In the genomic region with DNA sequence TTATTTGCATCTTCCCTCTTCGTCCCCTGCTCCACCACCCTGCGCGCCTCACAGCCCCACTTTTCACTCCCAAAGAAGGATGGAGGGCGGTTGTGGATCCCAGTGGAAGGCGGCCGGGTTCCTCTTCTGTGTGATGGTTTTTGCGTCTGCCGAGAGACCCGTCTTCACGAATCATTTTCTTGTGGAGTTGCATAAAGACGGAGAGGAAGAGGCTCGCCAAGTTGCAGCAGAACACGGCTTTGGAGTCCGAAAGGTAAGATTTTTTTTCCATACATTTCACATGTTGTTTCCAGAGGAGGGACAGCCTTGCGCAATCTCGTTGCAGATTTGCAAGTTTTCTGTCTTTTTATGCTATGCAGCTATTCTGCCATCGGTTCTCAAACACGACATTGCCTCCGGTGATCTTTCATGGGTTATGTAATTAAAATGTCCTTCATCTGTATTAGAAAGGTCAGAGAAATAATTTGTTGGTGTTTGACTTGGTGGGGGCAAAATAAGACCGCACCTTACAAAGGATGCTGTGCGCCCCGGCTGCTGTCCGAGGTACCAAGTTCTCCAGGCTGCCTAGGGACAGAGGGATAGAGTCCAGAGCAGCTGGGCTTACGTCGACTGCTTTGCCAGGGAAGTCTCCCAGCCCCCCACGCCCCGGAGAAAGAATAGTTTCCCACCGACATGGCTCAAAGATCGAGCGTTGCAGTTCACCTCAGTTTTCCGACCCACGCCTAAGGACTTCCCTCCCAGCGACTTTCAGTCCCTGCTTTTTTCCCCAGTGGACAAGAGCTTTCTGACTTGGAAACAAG, we compare ENCODE assay signal across 8 mouse cellular contexts. TPM values are rescaled to one million over a fixed set of nuclear protein-coding genes. Genes with fewer than 3 reads are reported as not detected.
DNase-seq lines count a peak whose midpoint lies in the region; ATAC-seq and TF ChIP-seq lines count a peak whose summit lies in the region.

No protein-coding gene starts in this region.

- peaks cover 40% of the 10 kb centered on the region for H3K27me3 ChIP-seq in hindbrain, embryonic 10.5 days (ENCODE audit: insufficient read depth, poor library complexity, severe bottlenecking)
- H3K27me3 ChIP-seq in liver, embryonic 12.5 days (replicated peaks), result peaks cover 58% of the 10 kb centered on the region
- peaks cover 26% of the 10 kb centered on the region for H3K27me3 ChIP-seq in stomach, embryonic 16.5 days (ENCODE audit: control insufficient read depth, insufficient read depth, low read length)

- no peak for TF ChIP-seq CTCF in gastrocnemius, adult 2 months (IDR thresholded peaks at IDR 0.05)

- H3K4me3 ChIP-seq in gastrocnemius, adult 2 months, result peak overlapping the region; percentile 67
- H3K4me3 ChIP-seq in hindbrain, embryonic 10.5 days, result peak overlapping the region; percentile 65
- no peak overlapping the region; the same call in 1 of the 2 replicates for H3K4me3 ChIP-seq in liver, embryonic 12.5 days
- peak overlapping the region; percentile 41 for H3K4me3 ChIP-seq in stomach, embryonic 16.5 days (replicated peaks; ENCODE audit: low read length)

- H3K4me1 ChIP-seq in hindbrain, embryonic 10.5 days (replicated peaks), result peaks cover 25% of the 10 kb centered on the region
- H3K4me1 ChIP-seq in liver, embryonic 12.5 days, result no peaks in the 10 kb centered on the region
- peaks cover 4% of the 10 kb centered on the region; the same call in 1 of the 2 replicates for H3K4me1 ChIP-seq in stomach, embryonic 16.5 days (ENCODE audit: control insufficient read depth, insufficient read depth, low read length)

- no peak for DNase-seq in gastrocnemius, adult 2 months
- no peak for DNase-seq in gastrocnemius, postnatal 36 days
- peak; percentile 6 for DNase-seq in testis, postnatal 14 days (ENCODE audit: low spot score)
- DNase-seq in testis, postnatal 10 days (ENCODE audit: low spot score), result no peak
- peak; percentile 62 for DNase-seq in hindbrain, embryonic 10.5 days (ENCODE audit: low spot score)
- DNase-seq in gastrocnemius, adult 8-10 months (ENCODE audit: low spot score in 2 of 2), result no peak

- no peaks in the 10 kb centered on the region for H3K9me3 ChIP-seq in hindbrain, embryonic 10.5 days
- no peaks in the 10 kb centered on the region for H3K9me3 ChIP-seq in liver, embryonic 12.5 days (replicated peaks)
- no peaks in the 10 kb centered on the region for H3K9me3 ChIP-seq in stomach, embryonic 16.5 days (replicated peaks; ENCODE audit: control insufficient read depth, low read length)

- H3K9ac ChIP-seq in liver, embryonic 12.5 days, result no peak overlapping the region
- no peak overlapping the region for H3K9ac ChIP-seq in stomach, embryonic 16.5 days (ENCODE audit: low read length)

- under 1% methylated on average over 33 of the region's 33 CpGs for WGBS in hindbrain, embryonic 10.5 days
- WGBS in liver, embryonic 12.5 days (ENCODE audit: insufficient replicate concordance), result 4% methylated on average over 33 of the region's 33 CpGs
- 3% methylated on average over 33 of the region's 33 CpGs for WGBS in stomach, embryonic 16.5 days

- H3K36me3 ChIP-seq in hindbrain, embryonic 10.5 days, result no peaks in the 10 kb centered on the region
- H3K36me3 ChIP-seq in liver, embryonic 12.5 days, result no peaks in the 10 kb centered on the region
- no peaks in the 10 kb centered on the region for H3K36me3 ChIP-seq in stomach, embryonic 16.5 days (ENCODE audit: control insufficient read depth, insufficient read depth, low read length)

- intact Hi-C loops in gastrocnemius, adult 2 months (cut with DNase I), result no loop called here
- intact Hi-C loops in gastrocnemius, postnatal 36 days (cut with DNase I), result no loop called here

- H3K4me2 ChIP-seq in liver, embryonic 12.5 days, result peak overlapping the region; percentile 59
- H3K4me2 ChIP-seq in stomach, embryonic 16.5 days (ENCODE audit: low read depth, low read length), result peak overlapping the region; percentile 63

- ATAC-seq in liver, embryonic 12.5 days, result no peak
- ATAC-seq in stomach, embryonic 16.5 days (ENCODE audit: insufficient read depth, low FRiP score), result no peak

- no peak overlapping the region for H3K27ac ChIP-seq in gastrocnemius, adult 2 months
- 0 out of 2 replicates have a peak overlapping the region, but pooled peaks have one; percentile 40 for H3K27ac ChIP-seq in hindbrain, embryonic 10.5 days
- no peak overlapping the region for H3K27ac ChIP-seq in liver, embryonic 12.5 days
- no peak overlapping the region for H3K27ac ChIP-seq in stomach, embryonic 16.5 days (ENCODE audit: low read length)

RNA-seq across cellular contexts. Expression of gene Pcsk2, which starts 0.7 kb away (rescaled TPM):
- total RNA-seq in gastrocnemius, adult 2 months (2021), result not detected
- total RNA-seq in gastrocnemius, postnatal 36 days (2021), result not detected
- polyA plus RNA-seq in hindbrain, embryonic 10.5 days (2016; fragmentation: Nextera tagmentation; extraction: Ambion mirVana), result 2.3 and 2.4 TPM in 2 replicates
- 0.07 and 0.12 TPM in 2 replicates for polyA plus RNA-seq in liver, embryonic 12.5 days (2016; fragmentation: Nextera tagmentation; extraction: Ambion mirVana)
- 2.3 and 2.8 TPM in 2 replicates for polyA plus RNA-seq in stomach, embryonic 16.5 days (2015; fragmentation: Nextera tagmentation; extraction: Ambion mirVana)
- under 1 TPM in 2 of 4 experiments, not detected in 2; 0.05 to 0.07 TPM for total RNA-seq in gastrocnemius, adult 8-10 months (2022)

Comparison
In these comparisons a context has a peak if more than half of its experiments do, and no peak if none do; other contexts are left out.
1. DNase-seq: peak in testis, postnatal 14 days (single experiment) and hindbrain, embryonic 10.5 days (single experiment); none in gastrocnemius, adult 2 months (single experiment), gastrocnemius, postnatal 36 days (0 of 2), testis, postnatal 10 days (single experiment) and gastrocnemius, adult 8-10 months (0 of 2).